Mouse (Mus musculus) retina, adult 2 months (tissue): ENCODE data around the gene Surf1.
A peak's percentile ranks its signal among the peaks of the same experiment; 100 is the strongest.

Source experiments
- DNase-seq: peaks from one replicate; pipeline ENCODE4 v3.0.0-alpha.2; 2012; ENCODE audit warnings: low read depth, low spot score

The Surf1 gene

DNA sequence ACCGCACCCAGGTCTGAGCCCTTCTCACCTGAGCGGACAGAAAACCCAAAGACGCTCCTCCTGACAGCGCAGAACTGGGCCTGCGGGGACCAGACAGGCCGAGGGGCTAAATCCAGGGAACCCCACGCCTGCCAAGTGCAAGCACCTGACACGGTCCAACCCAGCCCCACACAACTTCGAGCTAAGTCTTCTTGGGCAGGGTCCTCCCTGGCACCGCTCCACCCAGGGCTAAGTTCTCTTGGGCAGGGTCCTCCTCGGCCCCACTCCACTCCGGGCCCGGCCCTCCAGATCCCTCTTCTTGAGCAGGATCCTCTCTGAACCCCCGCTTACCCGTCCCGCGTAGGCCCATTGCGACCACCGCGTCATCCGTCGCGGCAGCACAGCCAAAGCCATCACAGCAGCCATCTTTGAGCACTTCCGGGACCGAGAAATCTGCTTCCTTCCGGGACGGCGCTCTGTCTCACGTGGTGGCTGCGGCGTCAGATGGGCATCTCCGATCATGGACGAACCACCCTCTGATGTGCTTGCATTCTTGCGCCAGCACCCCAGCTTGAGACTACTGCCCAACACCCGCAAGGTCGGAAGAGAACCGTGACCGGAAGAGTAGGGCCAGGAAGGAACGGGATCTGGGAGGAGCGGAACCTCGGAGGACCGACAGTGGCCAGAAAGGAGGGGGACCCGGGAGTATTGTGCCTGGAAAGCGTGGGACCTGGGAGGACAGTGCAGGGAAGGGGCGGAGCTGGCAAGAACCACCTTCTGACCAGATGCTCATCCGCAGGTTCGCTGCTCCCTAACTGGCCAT is at the start of gene Surf1, which contains the start of gene Surf2:
Gene Surf1, minus strand, starts transcription at position 604 of the 802 bp plus-strand sequence.
Gene Surf2, plus strand, starts transcription at position 441 of the 802 bp plus-strand sequence.
- DNase-seq: peak; percentile 64

DNA sequence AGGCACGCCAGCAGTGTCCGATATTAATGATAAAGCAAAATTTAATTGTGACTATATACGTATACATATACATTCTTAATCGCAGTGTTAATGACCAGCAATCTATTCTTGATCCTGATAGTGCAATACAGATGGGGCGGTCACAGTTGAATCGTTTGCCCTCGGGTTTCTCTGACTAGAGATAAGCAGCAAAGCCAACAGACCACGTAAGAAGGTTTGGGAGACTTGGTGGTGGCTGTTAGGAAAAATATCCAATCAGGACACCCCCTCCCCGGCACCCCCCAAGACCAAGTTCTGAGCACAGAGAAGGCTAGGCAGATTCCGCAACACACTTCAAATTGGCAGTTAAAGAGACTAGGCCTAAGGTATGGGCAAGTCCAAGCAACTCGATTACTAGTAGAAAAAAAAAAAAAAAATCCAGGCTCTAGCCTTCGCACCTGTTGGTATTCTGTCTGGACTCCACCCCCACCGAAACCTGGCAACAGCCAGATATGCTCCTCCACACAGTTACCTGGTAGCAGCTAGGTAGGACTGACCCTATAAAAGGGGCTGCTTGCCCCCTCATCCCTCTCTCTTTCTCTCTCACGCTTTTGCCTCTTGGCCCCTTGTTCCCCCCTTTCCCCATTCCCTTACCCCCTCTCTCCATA is 48.5 kb upstream of the Surf1 start:
- DNase-seq: no peak

DNA sequence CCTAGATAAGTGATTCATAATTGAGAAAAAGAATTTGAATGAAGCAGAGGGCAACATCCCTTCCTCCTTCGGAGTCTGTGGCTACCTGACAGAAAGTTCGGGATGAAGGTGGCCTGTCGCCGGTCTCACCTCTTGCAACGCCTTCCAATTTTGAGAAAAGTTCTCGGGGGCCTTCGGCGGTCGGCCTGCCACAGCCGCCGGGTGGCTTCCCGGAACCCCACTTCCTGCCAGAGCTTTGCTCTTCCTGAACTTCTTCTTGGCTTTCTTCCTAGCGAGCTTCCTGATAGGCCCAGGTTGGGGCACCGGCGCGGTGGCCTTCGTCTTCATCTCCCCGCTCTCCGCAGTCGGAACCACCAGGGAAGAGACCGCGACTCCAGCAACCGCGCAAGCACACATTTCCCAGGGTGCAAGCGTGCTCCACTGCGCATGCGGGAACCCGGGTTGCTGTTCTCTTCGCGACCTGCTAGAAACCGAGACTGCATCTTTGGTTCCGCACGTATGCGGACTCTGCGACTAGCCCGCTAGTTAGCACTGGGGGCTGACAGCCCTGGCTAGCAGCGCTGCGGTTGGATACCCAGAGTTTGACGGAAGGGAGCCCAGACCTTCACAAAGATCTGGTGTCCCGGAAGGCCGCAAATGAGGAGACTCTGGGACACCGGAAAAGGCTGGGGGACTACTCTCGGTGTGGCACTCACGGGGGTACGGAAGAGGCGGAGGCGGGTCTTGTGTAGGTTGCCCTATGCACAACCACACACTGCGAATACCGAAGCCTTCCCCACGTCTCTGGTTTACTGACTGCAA is 47.8 kb upstream of the Surf1 start, which contains the start of gene Rexo4:
Gene Rexo4, minus strand, starts transcription at position 464 of the 801 bp plus-strand sequence.
- DNase-seq: peak; percentile 92

DNA sequence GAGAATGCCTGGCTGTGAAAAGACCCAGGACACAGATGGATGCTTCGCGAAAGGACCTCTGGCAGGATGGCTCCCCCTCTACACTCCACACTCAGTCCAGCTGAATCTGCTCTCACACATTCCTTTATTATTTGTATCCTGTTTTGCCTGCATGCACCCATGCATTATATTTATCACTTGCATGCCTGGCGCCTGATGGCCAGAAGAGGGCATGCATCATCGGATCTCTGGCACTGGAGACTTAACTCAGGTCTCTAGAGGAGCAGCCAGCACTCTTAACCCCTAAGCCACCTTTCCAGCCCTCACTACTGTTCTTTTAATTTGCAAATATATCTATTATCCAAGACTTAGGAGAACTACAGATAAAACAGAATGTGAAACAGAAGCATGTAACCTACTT is 44.4 kb upstream of the Surf1 start:
- no peak for DNase-seq

DNA sequence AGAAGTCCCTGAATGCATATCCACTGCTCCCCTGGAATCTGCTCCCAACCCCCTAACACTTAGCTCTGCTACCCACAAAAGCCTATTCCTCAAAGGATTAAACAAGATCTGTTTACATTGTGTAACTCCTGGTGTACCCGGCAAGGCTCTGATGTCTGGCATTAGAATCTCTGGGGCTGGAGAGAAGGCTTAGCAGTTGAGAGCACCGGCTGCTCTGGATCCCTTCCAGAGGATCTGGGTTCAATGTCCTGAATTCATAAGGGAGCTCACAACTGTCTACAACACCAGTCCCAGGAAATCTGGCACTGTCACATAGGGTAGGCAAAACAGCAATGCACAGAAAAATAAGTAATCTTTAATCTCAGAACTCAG is 41.1 kb upstream of the Surf1 start:
- DNase-seq: no peak

DNA sequence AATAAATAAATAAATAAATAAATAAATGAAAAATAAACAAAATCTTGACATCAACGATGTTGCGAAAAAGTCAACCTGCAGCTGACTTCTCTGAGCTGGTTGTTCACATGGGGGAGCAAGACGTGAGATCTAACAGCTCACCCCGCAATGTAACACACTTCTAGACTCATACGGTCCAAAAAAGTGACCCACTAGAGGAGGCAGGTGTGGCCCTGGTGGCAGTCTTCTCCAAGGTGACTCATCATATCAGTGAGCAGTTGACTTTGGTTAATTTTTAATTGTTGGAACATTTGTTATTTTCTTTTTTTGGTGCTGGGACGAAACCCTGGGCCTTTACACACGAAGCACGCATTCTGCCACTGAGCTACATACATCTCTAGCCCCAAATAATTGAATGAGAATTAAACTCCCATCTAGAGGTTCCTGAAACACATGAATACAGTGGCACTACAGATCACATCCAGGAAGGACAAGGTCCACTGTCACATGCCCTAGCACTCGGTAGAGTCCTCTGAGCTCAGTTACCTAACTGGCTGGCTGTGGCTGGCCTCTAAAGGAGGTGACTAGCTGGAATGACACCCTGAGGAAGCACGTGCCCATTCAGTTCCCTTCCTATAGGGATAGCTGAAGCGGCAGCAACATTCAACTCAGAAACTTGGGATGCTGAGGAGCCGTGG is 40.6 kb upstream of the Surf1 start:
- no peak for DNase-seq

DNA sequence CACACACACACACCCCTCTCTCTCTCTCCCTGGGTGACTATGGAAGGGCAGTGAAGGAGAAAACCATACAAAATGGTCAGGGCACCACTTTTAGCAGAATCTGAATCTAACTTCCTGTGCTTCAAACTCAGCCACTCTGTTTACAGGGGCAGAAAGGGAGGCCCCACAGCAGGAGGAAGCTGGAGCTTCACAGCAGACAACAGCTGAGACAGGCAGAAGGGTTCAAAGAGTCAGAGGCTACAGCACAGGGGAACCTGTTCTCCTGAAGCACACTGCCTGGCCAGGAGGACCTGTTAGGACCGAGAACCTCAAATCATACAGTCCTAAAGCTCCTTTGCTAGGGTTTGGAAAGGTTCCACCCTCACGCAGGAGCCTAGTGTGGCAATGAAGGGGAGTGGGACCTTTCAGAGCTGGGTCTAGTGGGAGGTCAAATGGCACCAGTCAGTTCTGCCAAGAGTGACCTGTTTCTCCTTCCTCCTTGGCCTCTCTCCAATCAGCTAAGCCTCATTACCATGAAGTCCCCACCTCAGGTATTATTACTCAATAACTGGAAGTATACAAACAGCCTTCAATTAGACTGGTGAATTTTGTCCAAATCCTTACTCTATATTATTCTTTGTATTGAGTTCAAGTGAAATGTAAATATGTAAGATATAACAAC is 38.5 kb upstream of the Surf1 start:
- no peak for DNase-seq

DNA sequence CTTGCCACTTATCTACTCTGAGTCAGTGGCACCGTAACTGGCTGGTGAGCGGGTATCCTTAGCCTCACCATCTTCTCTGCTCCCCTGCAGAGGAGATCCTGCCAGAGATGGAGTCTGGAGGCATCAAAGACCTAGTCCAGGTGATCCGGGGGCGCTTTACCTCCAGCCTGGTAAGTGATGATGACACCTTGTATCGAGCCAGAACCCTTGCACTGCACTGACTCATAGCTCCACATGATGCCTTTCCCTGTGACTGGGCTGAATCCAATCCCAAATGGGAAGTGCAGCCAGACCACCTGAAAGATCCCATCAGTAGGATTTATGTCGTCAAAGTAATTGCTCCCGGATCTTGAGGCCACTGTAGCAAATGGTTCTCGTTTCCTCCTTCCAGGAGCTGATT is 36.5 kb upstream of the Surf1 start:
- no peak for DNase-seq

DNA sequence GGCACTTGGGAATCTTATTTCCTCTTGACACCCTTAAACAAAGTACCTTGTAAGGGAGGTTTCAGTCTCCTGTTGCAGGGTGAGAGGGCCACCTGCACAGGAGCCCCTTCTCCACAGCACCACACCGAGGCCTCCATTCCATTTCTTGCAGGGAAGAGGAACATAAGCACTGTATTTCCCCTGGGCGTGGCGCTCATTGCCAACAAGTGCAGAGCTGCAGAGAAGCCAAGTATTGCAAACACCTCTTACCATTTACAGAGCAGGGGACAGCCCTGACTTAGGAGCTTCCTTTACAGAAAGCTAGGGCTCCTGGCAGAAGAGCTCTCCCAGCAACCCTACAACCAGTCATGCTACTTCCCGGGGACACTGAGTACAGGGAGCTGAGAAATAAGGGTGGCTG is 35.9 kb upstream of the Surf1 start:
- DNase-seq: no peak

DNA sequence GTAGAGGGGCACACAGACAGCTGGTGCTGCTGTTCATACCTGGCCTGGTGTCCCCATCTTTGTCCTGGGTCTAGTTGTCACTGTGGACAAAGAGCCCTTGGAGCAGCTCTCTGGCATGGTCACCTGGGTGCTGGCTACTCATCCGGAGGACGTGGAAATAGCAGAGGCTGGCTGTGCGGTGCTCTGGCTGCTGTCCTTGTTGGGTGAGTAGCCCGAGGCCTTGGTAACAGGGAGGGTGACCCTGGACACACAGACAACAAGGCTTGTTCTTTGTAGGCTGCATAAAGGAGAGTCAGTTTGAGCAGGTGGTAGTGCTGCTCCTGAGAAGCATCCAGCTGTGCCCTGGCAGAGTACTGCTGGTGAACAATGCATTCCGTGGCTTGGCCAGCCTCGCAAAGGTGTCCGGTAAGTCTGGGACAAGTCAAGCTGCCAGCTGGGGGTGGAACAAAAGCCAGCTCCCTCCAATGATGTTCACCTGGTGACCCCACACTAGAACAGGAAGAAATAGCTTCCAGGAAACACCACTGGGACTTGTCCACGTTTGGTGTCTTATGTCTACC is 35.1 kb upstream of the Surf1 start:
- no peak for DNase-seq

DNA sequence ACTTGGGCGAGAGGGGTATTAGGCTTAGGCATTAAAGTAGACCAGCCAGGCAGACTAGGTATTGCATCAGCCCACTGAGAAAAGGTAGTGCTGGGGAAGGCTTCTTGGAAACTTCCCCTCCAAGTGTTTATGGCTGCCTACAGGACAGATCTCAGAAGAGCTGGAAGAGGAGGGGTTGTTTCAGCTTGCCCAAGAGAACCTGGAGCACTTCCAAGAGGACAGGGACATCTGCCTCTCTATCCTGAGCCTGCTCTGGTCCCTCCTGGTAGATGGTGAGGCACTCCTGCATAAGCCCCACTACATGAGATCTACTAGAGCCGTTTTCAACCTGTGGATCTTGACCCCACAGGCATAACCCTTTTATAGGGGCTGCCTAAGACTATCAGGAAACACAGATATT is 34.1 kb upstream of the Surf1 start:
- DNase-seq: no peak

DNA sequence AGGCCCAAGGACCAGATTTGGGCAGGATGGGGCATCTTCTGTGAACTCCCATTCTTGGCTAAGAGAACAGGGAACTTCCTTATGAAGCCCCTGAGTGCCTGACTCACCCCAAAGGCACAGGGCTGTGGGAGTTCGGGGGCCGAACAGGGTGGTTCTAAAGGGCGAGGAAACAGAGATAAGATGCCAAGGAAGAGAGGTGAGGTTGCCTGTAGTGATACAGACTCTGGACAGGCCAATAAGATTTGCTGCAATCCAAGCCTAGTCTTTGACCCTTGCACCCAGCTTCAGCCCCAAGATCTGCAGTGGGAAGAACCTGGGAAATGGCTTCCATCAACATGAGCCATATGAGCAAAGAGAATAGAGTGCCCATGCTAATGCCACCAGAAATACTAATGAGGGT is 26.9 kb upstream of the Surf1 start:
- DNase-seq: no peak

DNA sequence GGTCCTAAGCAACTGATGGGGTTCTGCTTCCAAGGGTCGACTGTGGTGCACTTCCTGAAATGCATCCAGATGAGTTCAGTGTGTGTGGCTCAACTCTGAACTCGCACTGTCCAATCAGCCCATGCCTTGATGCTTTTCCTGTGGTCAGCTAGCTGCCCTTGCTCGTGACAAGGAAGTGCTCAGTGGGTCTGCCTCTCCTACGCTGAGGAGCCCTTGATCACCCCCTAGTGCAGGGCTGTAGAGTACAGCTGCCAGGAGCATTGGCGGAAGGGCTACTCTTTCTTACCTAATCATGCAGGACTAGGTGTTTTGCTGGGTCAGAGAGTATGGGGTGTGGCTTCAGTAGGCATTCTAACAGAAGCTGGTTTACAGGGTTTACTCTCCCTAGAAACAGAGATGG is 25.2 kb upstream of the Surf1 start:
- DNase-seq: no peak

DNA sequence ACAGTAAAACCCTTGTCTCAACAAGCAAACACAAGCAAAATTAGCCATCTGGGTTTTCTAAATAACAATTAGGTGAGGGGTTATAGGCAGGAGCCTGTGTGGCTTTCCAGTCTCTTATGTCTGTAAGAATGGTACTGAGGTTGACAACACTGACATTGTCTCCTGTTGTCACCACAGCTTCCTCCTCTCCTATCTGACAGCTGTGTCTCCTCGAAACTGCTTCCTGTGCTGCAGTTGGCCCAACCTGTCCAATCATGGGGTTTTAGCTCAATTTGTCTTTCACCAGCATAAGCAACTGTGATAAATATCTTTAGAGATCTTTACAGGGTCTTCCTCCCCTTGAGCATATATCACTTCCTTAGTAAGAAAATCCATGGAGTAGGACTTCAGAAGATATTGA is 20.1 kb upstream of the Surf1 start:
- no peak for DNase-seq

DNA sequence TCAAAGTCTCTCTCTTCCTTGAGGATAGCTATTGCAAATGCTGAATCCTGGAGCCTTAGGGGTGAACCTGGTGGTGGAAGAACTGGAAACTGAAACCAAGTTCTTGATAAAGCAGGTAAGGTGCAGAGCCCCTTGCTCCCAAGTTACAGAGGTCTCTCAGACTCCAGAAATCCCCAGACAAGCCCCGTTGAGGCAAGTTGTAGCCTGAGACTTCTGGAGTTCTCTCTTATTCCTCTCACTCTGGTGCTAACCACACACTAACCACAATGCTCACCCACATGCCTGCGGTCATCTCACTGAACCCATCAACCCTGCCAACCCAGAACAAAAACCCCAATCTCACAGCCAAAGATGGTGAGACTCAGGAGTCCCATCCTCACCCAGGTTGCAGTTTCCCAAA is 19.0 kb upstream of the Surf1 start:
- no peak for DNase-seq

DNA sequence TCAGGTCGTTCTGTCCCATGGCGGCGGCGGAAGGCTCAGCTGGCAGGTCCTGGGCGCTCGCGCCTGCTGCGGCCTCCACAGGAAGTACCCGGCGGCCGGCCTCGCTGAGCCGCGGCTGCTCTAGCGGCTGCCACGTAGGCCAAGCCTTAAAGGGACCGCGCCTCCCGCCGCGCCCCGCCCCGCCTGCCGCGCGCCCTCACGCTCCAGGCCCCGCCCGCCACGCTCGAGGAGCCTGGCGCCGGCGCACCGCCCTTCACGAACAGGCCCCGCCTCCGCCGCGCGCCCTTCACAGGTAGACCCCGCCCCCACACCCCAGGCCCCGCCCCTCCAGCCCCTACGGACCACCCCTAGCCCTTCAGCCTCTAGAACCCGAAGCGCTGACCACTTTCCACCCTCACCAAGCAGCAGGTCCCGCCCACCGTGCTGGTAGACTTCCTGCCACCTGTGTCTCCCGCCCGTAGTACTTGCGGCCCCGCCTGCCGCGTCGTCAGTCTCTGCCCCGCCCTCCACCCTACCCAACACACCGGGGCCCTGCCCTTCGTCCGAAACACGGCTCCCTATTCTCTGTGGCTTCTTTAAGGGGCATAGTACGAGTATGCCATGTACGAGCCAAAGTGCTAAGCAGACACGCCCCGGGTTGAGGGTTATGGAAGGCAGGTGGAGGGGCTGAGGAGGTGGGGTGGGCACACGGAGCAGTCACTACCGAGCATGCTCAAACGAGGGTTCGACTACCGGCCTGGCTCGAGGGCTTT is 17.1 kb upstream of the Surf1 start, which contains the start of the genes Surf4 and Stkld1:
Gene Surf4, minus strand, starts transcription at position 625 of the 752 bp plus-strand sequence.
Gene Stkld1, plus strand, starts transcription at position 744 of the 752 bp plus-strand sequence.
- DNase-seq: peak; percentile 76

DNA sequence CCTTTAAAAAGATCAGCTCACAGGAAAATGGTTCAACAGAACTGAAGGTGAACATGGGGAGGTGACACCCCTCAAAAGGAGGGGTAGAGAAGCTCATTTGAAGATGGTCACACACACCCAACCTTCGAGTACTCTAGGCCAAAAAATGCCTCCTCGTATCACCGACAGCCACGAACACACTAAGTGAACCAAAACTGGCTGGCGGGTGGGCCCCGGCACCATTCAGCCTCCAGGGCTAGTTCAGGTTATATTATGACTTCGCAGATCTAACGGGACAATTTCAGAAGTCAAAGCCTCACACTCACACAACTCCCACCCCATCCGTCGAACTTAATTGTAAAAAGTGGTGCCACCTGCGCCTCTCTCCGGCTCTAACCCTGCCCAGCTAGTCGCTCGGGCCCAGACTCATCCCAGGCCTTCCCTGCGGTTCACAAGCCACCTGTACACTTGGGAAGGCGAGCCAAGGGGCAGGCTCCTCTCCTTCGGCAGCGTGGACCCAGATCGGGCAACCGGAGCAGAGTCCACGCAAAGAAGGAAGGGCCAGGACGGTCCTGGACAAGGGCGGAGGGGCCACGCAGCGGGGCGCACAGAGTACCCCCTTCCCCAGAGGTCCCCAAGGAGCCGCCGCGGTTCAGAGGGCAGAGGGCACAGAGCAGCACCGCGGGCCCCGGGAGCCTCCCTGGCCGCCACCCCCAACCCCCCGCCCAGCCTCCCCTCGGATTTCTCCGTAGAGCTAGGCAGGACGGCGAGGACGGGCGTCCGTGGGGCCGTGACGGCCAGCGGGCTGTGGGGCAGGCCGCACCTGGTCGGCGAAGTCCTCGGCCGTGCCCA is 16.4 kb upstream of the Surf1 start:
- no peak for DNase-seq

DNA sequence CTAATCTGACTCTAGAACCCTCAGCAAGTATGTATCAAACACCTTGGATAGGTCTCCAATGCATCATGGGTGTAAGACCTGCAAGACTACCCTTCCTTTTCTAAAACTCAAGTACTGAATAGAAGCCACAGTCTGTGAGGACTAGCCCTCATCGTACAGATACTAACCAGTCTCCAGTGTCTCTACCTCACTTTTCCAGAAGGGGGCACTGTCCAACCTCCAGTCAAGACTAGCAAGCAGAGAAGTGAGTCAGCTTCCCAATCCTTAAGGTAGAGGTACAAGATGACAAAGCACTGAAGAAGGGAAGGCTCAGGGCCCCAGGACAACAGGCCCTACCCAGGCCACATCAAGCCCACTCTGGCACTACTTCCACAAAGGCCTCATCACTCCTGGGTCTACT is 14.1 kb upstream of the Surf1 start:
- no peak for DNase-seq
